Mouse (Mus musculus) heart, adult 9 months (tissue): ENCODE data around the gene Plekho2.

ENCODE experiments used
- DNase-seq, 2 experiments: peaks; one replicate each; pipeline ENCODE4 v3.0.0; 2022; ENCODE audit warnings: low spot score in 2 of 2

The Plekho2 gene

DNA sequence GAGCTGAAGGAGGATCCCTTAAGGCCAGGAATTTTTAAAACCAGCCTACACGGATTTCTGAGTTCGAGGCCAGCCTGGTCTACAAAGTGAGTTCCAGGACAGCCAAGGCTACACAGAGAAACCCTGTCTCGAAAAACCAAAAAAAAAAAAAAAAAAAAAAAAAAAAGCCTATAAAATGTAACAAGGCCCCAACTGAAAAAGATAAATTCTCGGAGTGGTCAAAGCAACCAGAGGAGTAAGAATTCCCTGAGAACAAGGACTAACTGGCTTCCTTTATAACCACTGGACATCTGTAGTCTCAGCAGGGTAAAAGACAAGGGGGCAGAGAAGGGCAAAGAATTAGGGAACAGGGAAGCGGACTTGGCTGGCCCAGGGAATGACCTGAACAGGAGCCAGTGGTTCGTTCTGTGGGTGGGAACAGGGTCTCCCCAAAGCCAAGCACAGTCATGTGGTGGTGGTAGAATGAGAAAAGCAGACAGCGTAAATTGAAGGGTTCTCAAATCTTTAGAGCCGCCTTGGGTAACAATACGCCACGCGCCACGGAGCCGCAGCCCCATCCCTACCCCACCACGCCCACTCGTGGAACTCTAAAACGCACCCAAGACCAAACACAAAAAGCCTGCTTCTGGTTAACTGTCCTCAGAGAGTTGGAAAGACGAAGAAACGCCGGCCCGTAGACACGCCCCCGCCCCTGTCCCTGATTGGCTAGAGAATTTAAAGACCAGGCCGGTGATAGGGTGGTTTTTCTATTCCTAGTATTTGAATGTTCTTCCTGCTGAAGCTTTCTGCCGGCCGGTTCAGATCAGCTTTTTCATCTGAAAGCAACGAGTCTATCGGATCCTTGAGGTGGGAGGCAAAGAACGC lies 6.8 kb upstream of the Plekho2 start, which contains the start of gene Pif1:
Pif1 (plus strand) TSS at position 755 of the 864 bp plus-strand sequence.
- peak; percentile 84 to 86 for DNase-seq

DNA sequence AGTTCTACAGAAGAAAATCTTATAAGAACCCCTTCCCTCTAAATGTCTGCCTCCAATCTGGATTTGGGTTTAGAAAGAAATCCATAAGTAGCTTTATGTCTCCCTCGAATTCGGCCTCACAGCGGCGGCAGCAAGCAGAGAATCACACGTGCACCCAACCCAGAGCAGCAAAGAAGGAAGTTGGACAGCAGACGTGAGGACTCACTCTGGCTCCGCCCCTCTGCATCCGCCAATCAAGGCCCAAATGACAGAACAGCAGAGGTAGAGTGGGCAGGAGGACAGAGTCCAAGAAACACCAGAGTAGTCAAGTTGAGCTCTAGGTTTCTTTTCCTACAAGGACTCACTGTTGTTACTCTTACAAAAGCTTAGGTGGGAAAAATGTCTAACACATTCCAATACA lies 3.2 kb upstream of the Plekho2 start:
- DNase-seq = no peak

DNA sequence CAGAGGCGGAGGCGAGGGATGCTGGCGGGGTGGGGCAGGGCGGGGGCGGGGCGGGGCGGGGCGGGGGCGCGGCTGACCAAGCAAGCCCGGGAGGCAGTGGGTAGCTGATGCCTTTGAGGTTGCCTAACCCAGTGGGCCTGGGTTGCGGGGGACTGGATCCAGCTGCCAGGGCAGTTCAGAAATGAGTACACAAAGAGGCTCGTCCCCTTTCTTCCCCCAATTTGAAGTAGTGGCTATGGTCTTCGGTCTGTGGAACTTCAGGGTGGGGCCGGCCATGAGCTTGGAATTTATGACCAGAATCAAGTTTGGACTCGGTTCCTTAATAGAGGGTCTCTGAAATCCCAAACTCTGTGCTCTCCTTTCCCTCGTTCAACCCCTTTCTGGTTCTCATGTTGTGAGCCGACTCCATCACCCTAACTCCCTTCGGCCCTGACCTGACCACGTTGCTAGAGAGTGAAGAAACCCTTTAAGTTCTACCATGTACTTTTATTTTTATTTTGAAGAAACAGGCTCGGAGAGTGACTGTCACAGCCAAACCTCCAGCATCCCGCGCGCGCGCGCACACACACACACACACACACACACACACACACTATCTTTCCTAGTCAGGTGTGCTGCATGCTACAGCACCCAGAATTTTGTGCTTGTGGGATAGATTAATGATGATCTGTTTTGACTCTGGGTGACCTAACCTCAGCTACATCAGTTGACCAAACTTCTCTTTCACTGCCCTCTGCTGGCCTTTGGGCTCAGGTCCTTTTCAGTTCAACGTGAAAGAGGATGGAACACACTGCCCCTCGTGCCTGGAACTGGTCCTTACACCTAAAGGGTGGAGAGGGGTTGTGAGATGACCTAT lies 789 bp upstream of the Plekho2 start:
- DNase-seq = peak; percentile 86 to 92

DNA sequence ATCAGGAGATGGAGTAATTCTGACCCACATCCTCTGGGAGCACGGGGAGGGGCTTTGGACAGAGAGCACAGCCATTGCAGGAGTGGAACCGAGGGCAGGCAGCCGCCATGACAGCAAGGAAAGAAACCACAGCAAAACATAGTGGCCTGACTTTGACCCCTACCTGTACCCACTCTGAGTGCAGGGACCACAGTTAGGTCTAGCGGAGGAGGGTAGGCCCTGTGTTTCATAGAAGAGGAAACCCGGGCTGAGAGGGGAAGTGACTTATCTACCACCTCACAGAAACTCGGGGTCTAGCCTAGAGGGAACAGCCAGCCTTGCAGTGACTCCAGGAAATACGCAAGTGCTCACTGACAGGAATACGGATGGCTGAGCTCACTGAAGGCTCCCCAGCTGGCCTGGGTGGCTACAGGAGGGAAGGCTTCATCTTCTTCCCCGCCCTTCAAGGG lies 1.0 kb downstream of the Plekho2 start:
- peak; percentile 67 to 81 for DNase-seq

DNA sequence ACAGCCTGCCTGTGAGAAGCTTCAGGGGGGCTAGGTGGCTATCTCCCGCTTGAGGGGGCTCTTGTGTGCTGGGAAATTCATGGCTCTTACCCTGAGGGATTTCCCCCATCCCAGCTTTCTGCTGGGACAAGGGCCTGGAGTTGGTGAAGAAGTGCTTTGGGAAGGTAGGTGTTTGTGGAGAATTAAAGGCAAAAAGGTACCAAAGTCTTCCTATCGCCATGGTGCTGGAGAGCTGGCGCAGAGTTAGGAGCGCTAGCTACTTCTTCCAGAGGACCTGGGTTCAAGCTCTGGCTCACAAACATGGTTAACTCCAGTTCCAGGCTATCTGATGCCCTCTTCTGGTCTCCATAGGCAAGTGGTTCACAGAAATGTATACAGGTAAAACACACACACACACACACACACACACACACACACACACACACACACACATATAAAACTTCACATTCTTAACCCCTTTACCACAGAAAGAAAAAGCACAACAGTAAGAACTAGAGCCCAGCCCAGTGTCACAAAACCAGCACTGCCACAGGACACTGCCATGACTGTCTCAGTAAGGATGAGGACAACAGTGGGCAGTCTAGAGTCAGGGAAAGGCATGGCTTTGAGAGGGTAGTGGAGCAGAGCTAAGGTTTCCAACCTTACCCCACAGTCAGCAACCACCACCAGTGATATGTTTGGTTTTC lies 2.2 kb downstream of the Plekho2 start:
- DNase-seq = no peak

DNA sequence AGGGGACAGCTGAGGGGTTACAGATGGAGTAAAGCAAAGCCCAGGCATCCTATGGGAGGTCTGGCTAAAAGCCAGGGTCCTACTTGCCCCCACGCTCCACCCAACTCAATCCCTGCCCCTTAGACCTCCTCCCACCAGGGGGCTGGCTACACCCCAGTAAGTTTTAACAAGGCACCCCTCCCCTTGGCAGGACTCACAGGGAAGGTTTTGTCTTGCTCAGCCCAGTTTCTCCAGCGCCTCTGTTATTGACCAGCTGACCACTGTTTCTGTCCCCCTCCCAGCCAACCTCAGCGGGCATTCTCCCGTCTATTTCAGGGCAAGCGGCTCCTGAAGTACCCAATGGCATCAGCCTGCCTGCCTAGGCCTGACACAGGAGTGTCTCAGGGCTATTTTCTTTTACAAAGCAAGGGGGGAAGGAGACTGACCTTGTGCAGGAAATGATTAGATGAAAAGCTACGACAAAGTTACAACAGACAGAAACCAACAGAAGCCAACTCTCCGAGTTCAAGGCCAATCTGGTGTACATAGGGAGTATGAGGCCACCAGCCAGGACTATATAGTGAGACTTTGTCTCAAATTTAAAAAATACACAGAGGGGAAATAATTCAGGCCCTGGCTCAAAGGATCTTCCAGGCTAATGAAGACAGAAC lies 2.9 kb downstream of the Plekho2 start:
- peak; percentile 57 to 66 for DNase-seq

DNA sequence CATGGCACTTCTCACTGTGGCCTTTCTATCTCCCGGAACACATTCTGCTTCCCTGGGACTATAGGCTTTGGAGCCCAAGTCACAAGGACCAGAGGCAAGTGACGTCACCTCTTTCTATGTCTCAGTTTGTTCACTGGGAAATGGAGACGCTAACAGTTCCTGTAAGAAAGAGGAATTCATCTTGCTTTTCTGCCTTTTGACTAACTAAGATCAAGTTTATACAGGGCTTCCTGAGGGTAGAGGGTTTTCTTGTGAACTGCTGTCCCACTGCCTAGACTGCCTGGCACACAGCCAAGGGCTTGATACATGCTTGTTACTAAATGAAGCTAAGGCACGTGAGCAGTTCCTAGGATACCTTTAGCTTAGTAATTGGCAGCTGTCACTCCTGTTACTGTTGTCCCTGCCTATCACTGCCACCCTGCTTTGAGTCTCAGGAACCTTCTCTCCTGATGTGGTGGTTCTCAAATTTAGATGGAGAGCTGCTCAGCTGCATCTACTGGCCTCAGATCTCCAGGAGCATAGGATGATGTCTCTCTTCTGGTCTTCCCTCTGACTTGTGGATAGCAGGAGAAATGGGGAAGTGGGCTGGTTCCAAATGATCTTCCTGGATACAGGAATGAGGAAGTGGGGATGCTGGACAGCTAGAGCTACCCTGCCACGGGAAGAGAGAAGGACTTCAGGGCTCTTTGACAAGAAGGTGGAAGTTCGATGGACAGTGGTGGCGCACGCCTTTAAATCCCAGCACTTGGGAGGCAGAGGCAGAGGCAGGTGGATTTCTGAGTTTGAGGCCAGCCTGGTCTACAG lies 4.2 kb downstream of the Plekho2 start:
- peak in 1 of 2 experiments; percentile 43 for DNase-seq

DNA sequence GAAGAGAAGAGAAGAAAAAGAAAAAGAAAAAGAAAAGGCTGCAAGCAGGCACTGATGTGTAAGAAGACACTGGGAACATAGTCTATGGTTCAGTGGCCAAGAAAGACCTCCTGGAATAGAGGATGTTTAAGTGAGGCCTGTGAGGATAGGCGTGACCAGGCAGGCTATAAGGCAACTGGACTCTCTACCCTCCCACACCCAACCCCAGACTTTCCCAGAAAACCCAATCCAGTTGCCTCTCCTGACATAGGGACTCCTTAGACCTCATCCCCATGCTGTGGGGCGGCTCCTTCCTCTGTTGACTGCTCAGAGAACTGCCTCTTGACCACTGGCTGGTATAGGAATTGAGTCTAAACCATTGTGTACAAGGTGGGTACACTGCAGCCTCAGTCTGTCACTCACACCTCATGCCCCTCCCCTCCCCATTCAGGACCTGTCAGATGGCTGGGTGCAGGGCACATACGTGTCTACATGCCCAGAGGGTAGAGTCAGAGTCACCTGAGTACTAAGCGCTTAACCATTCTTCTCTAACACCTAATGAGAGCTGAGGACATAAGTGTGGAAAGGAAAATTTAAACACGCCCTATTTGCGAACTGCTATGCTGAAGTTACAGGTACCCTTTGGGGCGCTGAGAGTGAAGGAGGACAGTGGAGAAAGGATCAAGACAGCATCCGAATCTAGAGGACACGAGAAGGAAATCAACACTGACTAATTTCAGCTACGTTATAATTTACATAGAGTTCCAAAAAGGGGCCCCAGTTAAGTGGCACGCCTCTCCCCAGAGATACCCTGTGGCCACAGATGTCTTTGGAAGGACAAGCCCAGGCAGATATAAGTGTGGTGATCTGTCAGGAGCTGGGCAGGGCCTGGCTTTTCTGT lies 5.1 kb downstream of the Plekho2 start:
- no peak for DNase-seq

DNA sequence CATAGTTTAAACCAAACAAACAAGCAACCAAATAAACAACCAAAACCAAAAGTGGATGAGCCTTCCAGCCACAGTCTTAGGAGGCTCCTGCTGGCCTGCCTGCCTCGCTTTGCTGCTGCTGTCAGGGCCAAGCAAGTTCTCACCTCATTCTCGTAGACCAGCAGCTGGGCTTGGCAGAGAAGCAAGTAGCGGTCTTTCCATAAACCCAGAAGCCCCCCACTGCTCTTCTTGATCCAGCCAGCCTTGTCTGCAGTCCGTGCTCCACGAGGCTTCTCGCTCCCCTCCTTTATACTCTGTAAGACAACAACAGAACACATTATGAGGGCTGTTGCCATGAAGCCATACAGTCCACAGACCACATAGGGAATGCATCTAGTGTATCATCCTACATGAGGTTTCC lies 7.0 kb downstream of the Plekho2 start:
- no peak for DNase-seq

DNA sequence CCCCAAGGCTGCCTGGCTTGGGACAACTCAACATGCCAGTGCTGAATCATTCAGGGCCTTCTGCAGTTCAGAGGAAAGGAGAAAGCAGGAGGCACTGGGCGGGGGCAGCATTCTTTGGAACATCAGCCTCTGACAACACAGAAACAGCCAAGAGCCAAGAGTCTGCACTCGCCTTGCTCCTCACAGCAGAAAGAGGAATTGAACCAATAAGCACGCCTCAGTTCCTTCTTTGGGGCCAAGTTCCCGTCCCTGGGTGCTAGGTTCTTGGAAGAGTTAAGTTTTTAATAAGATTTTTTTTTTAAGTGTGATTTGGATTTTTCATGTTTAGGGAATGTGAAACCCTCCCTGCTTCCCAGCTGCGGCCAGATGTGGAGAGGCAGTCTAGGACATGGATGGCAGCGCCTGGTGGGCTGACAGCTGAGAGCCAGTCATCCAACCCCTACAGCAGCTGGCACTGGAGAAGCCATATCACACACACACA lies 10.3 kb downstream of the Plekho2 start:
- peak; percentile 82 to 84 for DNase-seq

DNA sequence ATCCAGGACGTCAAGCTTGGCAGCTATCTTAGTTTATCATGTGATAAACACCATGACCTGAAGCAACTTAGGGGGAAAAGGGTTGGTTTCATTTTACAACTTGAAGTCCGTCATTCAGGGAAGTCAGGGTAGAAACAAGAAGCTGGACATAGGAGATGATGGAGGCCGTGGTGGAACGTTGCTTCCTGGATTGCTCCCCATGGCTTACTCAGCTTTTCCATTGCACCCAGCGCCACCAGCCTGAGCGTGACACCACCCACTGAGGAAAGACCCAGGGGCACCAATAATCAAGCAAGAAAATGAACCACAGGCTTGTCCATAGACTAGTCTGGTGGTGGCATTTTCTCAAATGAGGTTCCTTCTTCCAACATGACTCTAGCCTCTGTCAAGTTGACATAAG lies 11.1 kb downstream of the Plekho2 start:
- DNase-seq = peak in 1 of 2 experiments; percentile 45

DNA sequence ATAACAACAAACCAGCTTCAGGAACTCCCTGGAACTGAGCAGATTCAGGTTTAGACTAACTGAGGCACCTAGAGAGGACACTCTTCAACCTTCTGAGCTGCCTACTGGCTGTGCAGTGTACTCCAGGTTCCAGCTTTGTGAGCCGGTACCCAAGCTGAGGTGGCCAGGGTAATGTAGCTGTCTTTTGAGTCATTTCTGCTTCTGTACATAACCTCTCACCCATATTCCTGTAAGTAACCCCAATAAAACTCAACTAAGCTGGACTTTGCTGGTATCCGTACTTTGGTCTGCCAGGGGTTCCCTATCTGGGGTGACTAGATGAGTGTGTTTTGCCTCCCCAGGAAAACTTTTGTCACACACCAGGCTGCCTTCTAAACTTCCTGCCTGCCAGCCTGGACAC lies 15.1 kb downstream of the Plekho2 start:
- no peak for DNase-seq

DNA sequence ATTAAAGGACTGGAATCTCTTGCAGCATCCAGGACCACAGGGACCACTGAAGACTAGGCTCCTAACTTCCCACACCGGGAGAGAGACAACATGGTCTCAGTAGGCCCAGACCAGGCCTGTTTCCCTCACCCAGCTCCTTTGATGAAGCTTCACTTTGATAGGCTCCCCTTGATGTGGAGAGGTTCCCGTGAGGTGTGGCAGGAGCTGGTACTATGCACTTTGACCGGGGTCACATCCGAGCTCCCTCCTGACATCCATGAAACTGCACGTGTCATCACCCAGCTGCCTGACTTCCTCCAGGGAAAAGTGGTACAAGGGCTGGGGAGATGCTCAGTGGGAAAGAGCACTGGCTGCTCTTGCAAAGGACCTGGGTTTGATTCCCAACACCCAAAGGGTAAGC lies 16.8 kb downstream of the Plekho2 start:
- DNase-seq = no peak

DNA sequence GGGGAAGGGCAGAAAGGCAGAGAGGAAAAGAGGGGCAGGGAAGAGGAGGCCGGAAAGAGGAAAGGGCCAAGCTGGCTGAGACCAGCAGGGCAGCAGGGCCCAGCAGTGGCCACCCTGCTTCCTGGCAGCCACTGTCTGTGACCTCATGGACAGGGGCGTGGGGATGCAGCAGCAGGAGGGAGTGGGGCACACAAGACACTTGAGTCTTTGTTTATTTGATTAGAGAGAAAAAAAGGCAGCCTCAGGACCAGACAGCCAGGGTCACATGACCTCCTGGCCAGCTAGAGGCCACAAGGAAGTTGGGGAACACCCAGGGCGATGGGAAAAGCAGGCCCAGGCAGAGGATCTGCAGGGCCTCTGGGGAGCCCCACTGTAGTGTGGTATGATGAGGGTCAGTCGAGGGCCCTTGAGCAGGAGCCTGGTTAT lies 17.7 kb downstream of the Plekho2 start:
- DNase-seq = peak; percentile 82 to 91

DNA sequence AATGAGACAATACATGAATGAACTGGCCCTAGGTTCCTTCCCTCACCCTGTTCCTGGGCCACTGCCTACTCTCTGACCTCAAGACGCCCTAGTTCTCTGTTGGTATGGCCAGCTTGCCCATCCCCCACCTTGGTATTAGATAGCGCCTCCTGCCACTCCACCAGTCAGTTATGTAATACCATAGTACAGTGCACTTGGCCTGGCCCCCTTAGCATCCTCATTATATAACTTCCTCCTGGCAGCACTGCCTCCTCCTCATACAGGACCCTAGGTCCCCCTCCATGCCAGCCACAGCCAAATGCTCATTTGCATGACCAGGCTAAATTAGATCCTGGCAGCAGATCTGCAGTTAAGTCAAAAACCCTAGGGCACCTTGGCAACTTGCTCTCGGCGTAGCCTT lies 18.8 kb downstream of the Plekho2 start:
- peak; percentile 70 to 78 for DNase-seq

DNA sequence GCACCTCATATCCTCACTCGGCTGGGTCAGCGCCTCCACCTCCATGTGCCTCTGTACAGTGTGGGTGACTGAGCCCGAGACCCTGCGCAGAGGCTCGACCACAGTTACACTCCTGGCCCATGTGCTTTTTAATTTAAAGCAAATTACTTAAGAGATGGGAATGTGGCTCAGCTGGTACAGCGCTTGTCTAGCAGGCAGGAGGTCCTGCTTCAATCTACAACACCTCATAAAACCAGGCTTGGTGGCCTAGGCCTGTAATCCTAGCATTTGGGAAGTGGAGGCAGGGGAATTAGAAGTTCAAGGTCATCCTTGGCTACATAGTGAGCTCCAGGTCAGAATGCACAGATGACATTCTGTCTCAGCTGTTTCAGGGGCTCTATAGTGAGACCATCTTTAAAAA lies 21.0 kb downstream of the Plekho2 start:
- no peak for DNase-seq

DNA sequence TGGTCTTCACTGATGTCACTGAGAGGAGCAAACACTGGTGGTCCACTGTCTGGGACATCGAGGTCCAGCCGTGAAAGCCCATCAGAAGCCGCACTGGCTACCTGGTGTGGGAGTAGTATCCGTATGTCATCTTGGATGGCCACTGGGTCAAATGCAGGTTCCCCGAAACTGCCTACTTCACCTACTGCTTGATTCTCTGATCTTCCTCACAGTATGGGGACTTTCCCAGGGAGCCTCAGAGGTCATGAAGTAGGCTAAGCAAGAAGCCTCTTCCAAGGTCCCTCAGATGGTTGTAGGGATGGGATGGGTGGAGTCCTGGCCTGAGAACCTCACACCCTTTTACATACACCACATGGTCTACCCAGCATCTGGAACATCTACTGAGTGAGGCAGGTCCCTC lies 22.9 kb downstream of the Plekho2 start:
- no peak for DNase-seq

DNA sequence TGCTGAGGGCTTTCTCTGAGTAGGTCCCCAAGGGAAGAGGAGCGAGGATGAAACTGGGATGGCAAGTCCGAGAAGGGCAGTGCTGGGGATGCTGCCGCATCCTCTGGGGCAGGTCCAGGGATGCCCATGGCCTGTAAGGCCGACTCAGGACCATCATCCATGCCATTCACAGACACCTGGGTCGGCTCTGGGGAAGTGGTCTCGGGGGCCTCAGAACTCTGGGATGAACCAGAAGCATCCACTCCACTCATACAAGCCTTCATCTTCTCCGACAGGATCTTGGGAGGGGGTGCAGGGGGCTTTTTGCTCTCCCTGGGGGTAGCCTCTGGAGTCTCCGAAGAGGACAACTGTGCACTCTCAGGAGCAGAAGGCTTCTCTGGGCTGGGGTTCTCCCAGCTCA lies 23.5 kb downstream of the Plekho2 start:
- no peak for DNase-seq

DNA sequence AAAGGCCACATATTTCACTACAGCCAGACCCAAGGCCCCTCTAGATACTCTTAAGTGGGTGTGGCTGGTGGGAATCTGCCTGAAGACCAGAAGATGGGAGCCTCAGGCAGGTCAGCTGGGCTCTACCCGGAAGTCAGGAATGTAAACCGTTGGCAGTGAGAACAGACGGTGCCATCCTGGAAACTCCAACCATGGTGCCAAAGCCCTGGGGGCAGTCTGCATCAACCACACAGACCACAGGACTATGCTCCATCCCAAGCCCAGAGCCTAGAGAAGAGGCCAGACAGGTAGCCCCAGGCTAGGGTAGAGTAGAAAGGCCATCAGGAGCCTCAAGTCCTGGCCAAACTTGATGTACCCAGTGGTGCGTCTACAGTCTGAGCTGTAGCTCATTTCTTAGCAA lies 24.2 kb downstream of the Plekho2 start:
- DNase-seq = no peak
